Mouse (Mus musculus): ENCODE results near the gene Cdk7.
"Not testable (repeated sequence)": the region's sequence is repeated elsewhere in the genome, so short reads cannot be mapped to it uniquely, and the experiment has no call there.

The Cdk7 gene

DNA sequence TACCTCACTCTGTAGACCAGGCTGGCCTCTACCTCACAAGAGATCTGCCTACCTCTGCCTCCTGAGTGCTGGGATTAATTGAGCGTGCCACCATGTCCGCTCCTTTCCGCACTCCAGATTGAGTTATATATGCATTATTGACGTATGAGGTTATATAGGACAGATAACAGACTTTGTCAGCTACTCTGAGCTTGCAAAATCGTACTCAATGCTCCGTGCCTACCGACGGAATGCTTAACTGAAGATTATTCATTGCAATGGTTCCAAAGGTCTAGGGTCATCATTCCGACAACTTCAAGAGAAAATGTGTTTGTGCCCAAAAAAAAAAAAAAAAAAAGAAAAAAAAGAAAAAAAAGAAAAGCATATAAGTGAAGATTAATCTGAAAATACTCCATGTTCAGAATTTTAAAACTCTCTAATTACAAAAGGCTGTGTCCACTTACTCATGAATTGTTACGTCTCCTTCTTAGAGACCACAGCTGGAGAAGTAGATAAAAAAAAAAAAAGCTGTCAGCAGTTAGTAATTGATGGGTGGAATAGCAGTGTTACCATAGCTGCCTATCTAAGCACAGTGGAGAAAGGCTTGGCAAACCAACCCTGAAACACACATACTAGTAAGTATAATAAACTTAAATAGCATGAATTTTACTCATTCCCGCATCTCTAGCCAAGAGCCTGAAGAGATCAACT is 12.8 kb upstream of the Cdk7 start:
- DNase-seq (ENCODE audit: low read depth, low spot score), result no peak
- Histone ChIP-seq H3K27me3 (ENCODE audit: control insufficient read depth, insufficient read depth, low read length, poor library complexity, severe bottlenecking) (no peaks in the 10 kb centered on the region), H3K36me3 (ENCODE audit: control insufficient read depth, insufficient read depth, low read length, poor library complexity, severe bottlenecking) (no peaks in the 10 kb centered on the region; the same call in 1 of the 2 replicates)

- no peak for DNase-seq (ENCODE audit: low read depth, low spot score)
- Histone ChIP-seq H3K36me3 (ENCODE audit: control insufficient read depth, insufficient read depth, low read length, poor library complexity, severe bottlenecking) (peaks cover 3% of the 10 kb centered on the region), H3K27me3 (ENCODE audit: control insufficient read depth, insufficient read depth, low read length, poor library complexity, severe bottlenecking) (no peaks in the 10 kb centered on the region)
Measured at GRCm38 (mm10) chr13:100742831-100743230, 12.1 kb upstream of the Cdk7 start.

DNA sequence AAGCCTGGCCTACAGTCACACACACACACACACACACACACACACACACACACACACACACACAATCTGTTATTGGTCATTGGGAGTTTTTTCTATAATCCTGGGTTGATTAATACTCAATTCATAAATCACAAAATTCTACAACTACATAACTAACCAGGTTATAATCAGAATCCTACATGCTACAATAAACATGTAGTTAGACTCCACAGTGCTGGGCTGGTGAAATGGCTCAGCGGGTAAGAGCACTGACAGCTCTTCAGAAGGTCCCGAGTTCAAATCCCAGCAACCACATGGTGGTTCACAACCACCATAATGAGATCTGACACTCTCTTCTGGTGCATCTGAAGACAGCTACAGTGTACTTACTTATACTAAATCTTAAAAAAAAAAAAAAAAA is 2.0 kb upstream of the Cdk7 start:
- DNase-seq (ENCODE audit: low read depth, low spot score), result no peak
- H3K36me3 ChIP-seq (ENCODE audit: control insufficient read depth, insufficient read depth, low read length, poor library complexity, severe bottlenecking), result peaks cover 4% of the 10 kb centered on the region; the same call in 1 of the 2 replicates

GRCm38 (mm10) chr13:100731462-100732046 is 815 bp upstream of the Cdk7 start:
- not testable (repeated sequence) for H3K36me3 ChIP-seq (ENCODE audit: control insufficient read depth, insufficient read depth, low read length, poor library complexity, severe bottlenecking); H3K27me3 ChIP-seq (ENCODE audit: control insufficient read depth, insufficient read depth, low read length, poor library complexity, severe bottlenecking); DNase-seq (ENCODE audit: low read depth, low spot score)

More for the DNA sequence above, 2.0 kb upstream of the Cdk7 start:
- no peaks in the 10 kb centered on the region; the same call in 1 of the 2 replicates for H3K27me3 ChIP-seq (ENCODE audit: control insufficient read depth, insufficient read depth, low read length, poor library complexity, severe bottlenecking)

DNA sequence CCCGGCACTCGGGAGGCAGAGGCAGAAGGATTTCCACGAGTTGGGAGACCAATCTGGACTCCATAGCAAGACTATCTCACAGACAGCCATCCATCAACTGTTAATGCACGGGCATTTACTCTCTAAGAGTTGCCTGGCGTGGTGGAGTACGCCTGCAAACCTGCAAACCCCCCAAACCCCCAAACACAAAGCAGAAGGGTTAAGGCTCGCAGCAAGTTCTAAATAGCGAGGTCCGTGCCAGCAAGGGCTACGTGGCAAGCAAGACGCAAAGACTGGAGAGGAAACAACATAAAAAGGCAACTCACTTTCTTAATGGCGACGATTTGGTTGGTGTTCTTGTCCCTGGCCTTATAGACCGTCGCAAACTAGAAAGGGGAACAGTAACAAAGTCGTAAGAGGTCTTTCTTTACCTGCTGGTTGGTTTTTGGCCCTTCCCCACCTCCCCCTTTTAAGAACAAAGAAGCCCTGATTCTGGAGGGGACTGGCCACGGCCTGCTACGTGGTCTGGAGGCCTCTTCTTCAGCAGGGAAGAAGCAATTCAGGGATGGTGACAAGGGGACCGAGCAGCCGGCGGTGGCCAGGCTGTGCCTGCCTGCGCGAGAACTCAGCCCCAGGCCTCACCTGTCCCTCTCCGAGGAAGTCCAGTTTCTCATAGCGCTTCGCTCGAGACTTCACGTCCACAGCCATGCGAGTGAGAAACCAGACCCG is 432 bp downstream of the Cdk7 start:
- 0 out of 2 replicates have a peak, but pooled peaks cover 2% of the 10 kb centered on the region for H3K36me3 ChIP-seq (ENCODE audit: control insufficient read depth, insufficient read depth, low read length, poor library complexity, severe bottlenecking)
- H3K27me3 ChIP-seq (ENCODE audit: control insufficient read depth, insufficient read depth, low read length, poor library complexity, severe bottlenecking), result no peaks in the 10 kb centered on the region; the same call in 1 of the 2 replicates
- DNase-seq (ENCODE audit: low read depth, low spot score), result peak; percentile 55

GRCm38 (mm10) chr13:100728530-100728929 is 2.2 kb downstream of the Cdk7 start:
- not testable (repeated sequence) for H3K27me3 ChIP-seq (ENCODE audit: control insufficient read depth, insufficient read depth, low read length, poor library complexity, severe bottlenecking); DNase-seq (ENCODE audit: low read depth, low spot score)
- 0 out of 2 replicates have a peak, but pooled peaks cover 11% of the 10 kb centered on the region for H3K36me3 ChIP-seq (ENCODE audit: control insufficient read depth, insufficient read depth, low read length, poor library complexity, severe bottlenecking)

GRCm38 (mm10) chr13:100728086-100728485 is 2.7 kb downstream of the Cdk7 start:
- no peak for DNase-seq (ENCODE audit: low read depth, low spot score)
- Histone ChIP-seq H3K27me3 (ENCODE audit: control insufficient read depth, insufficient read depth, low read length, poor library complexity, severe bottlenecking) (no peaks in the 10 kb centered on the region; the same call in 1 of the 2 replicates), H3K36me3 (ENCODE audit: control insufficient read depth, insufficient read depth, low read length, poor library complexity, severe bottlenecking) (0 out of 2 replicates have a peak, but pooled peaks cover 11% of the 10 kb centered on the region)

- H3K27me3 ChIP-seq (ENCODE audit: control insufficient read depth, insufficient read depth, low read length, poor library complexity, severe bottlenecking), result no peaks in the 10 kb centered on the region; the same call in 1 of the 2 replicates
- no peak for DNase-seq (ENCODE audit: low read depth, low spot score)
- H3K36me3 ChIP-seq (ENCODE audit: control insufficient read depth, insufficient read depth, low read length, poor library complexity, severe bottlenecking), result 0 out of 2 replicates have a peak, but pooled peaks cover 14% of the 10 kb centered on the region
Measured at GRCm38 (mm10) chr13:100725194-100725593, 5.5 kb downstream of the Cdk7 start.

- DNase-seq (ENCODE audit: low read depth, low spot score), result no peak
- H3K36me3 ChIP-seq (ENCODE audit: control insufficient read depth, insufficient read depth, low read length, poor library complexity, severe bottlenecking), result peaks cover 16% of the 10 kb centered on the region; the same call in 1 of the 2 replicates
- no peaks in the 10 kb centered on the region; the same call in 1 of the 2 replicates for H3K27me3 ChIP-seq (ENCODE audit: control insufficient read depth, insufficient read depth, low read length, poor library complexity, severe bottlenecking)
Measured at GRCm38 (mm10) chr13:100724051-100724754, 6.5 kb downstream of the Cdk7 start.

DNA sequence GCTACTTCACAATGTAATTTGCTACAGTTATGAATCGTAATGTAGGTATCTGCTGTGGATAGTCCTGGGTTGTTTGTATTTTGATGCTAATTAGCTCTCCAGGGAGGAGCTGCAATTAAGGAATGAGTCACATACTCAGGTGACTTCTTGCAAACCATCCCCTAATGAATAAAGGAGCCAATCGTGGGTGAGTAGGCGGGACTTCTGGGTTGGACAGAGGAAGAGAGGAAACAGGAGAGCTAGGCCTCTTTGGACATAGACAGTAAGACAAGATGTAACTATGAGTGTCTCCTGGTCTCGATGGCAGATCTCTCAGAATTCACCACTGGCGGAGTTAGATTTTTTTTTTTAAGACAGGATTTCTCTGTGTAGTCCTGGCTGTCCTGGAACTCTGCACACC is 9.1 kb downstream of the Cdk7 start:
- H3K27me3 ChIP-seq (ENCODE audit: control insufficient read depth, insufficient read depth, low read length, poor library complexity, severe bottlenecking), result no peaks in the 10 kb centered on the region
- no peak for DNase-seq (ENCODE audit: low read depth, low spot score)
- peaks cover 21% of the 10 kb centered on the region for H3K36me3 ChIP-seq (ENCODE audit: control insufficient read depth, insufficient read depth, low read length, poor library complexity, severe bottlenecking)

DNA sequence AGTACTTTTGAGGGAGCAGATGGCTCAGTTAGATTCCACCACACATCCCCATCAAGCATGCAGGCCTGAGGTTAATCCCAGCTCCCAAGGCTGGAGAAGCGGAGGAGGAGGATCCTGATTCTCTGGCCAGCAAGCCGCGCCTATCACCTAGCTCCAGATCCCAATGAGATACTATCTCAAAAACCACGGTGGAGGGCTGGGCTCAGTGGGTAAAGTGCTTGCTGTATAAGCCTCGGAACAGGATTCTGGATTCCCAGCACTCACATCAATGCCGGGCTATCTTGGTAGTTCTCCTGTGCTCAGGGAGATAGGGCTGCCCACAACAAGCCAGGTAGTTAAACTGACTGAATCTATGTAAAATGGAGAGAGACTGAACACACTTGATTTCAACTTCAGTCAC is 15.3 kb downstream of the Cdk7 start:
- H3K27me3 ChIP-seq (ENCODE audit: control insufficient read depth, insufficient read depth, low read length, poor library complexity, severe bottlenecking), result no peaks in the 10 kb centered on the region
- no peak for DNase-seq (ENCODE audit: low read depth, low spot score)
- peaks cover 13% of the 10 kb centered on the region for H3K36me3 ChIP-seq (ENCODE audit: control insufficient read depth, insufficient read depth, low read length, poor library complexity, severe bottlenecking)

- peaks cover 1% of the 10 kb centered on the region; the same call in 1 of the 2 replicates for H3K27me3 ChIP-seq (ENCODE audit: control insufficient read depth, insufficient read depth, low read length, poor library complexity, severe bottlenecking)
- DNase-seq (ENCODE audit: low read depth, low spot score), result no peak
- peaks cover 25% of the 10 kb centered on the region for H3K36me3 ChIP-seq (ENCODE audit: control insufficient read depth, insufficient read depth, low read length, poor library complexity, severe bottlenecking)
Measured at GRCm38 (mm10) chr13:100706206-100706605, 24.5 kb downstream of the Cdk7 start.

DNA sequence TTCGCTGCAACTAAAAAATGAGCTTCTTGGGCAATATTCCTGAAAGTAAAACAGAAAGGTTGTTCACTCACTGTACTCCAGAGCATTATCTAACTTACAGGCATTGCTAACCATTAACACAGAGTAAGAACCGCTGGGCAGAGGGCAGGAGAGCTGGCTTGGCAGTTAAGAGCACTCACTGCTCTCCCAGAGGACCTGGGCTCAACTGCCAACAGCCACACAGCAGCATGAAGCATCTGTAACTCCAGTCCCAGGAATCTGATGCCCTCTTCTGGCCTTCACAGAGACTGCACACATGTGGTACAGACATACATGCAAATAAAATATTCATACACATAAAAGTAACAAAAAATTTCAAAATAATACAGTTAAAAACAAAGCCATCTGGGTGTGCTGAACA is 27.3 kb downstream of the Cdk7 start:
- peaks cover 22% of the 10 kb centered on the region for H3K36me3 ChIP-seq (ENCODE audit: control insufficient read depth, insufficient read depth, low read length, poor library complexity, severe bottlenecking)
- H3K27me3 ChIP-seq (ENCODE audit: control insufficient read depth, insufficient read depth, low read length, poor library complexity, severe bottlenecking), result peaks cover 1% of the 10 kb centered on the region; the same call in 1 of the 2 replicates
- DNase-seq (ENCODE audit: low read depth, low spot score), result peak; percentile 16

DNA sequence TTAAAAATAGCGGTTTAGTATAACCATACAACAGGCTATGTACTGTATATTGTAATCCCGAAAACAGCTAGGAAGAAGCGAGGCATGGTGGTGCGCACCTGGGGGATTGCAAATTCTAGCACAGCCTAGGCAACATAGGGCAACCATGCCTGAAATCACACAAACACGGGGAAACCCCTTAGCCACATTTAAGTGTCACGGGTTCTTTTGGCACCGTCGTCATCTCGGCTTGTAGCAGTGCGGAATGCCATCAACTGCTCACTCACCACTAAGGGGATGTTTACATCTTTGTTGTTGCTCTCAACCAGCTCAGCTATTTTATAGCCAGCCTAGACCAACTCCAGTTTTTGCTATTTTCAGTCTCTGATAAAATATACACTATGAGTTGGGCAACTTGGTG is 31.9 kb downstream of the Cdk7 start:
- H3K27me3 ChIP-seq (ENCODE audit: control insufficient read depth, insufficient read depth, low read length, poor library complexity, severe bottlenecking), result no peaks in the 10 kb centered on the region
- DNase-seq (ENCODE audit: low read depth, low spot score), result no peak
- H3K36me3 ChIP-seq (ENCODE audit: control insufficient read depth, insufficient read depth, low read length, poor library complexity, severe bottlenecking), result peaks cover 19% of the 10 kb centered on the region
